Mouse (Mus musculus): Measurements from ENCODE around the gene Olfr1156.

Gene Olfr1156

GRCm38 (mm10) chr2:87953000-87953399, at the start of gene Olfr1156:
Gene Olfr1156 (minus strand): TSS chr2:87953100.
- DNase-seq (ENCODE audit: low read depth, low spot score): no peak

DNA sequence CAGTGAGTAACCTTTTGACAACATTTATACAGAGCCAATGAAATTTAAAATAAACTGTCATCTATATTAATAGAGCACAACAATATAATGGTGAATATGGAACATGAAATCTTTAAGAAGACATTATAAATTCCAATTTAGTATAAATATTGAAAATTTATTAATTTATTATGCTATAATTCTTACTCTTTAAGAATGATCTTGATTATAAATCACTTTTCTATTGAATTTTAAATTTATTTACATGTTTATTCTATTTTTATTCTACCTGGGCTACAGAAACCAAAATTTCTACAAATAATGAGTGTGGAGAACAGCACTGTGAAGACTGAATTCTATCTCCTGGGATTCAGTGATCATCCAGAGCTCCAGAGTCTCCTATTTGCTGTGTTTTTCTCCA, 36.9 kb upstream of the Olfr1156 start, which contains the start of gene Olfr1158:
Gene Olfr1158, plus strand, starts transcription at position 301 of the 400 bp plus-strand sequence.
- DNase-seq (ENCODE audit: low read depth, low spot score): no peak

- DNase-seq (ENCODE audit: low read depth, low spot score): no peak
These were observed 21.7 kb upstream of the Olfr1156 start, which contains the start of gene Olfr74 for GRCm38 (mm10) chr2:87974563-87974962. Gene Olfr74 (minus strand): TSS chr2:87974663.

DNA sequence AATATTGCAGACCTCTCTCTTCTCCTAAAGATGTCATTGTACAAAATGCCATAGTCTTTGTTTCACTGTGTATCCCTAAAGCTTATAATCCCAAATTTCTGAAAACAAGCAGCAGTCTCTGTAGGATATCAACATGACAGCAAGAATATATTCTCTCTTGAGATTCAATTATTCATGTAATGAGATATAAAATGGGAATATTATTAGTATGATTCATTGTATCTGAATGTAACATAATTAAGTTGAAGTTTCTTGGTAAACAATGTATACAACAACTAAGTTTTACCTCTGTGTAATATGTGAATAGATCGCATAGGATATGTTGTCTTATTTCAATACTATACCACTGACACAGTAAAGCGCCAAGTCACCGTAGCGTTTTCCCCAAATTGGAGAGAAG, 15.3 kb upstream of the Olfr1156 start, which contains the start of gene Olfr1157:
Gene Olfr1157, minus strand, starts transcription at position 101 of the 400 bp plus-strand sequence.
- no peak for DNase-seq (ENCODE audit: low read depth, low spot score)

DNA sequence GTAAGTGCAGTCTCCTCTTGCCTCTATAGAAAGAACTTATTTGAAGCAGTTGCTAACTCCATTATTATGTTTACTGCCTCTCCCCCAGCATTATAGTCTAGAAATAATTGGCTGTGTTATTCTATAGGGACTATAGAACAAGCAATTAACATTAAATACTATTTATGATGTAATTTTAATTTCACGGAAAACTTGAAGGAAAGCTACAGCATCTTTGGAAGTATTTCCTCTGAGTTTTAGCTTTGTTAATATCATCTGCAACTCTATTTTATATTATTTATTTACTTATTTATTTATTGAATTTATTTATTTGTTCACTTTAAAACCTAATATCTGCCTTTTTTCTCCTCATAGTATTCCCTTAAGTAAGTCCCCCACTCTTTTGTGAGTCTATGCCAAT, 7.9 kb downstream of the Olfr1156 start, which contains the start of gene Olfr1155:
Gene Olfr1155, minus strand, starts transcription at position 101 of the 400 bp plus-strand sequence.
- DNase-seq (ENCODE audit: low read depth, low spot score): no peak

DNA sequence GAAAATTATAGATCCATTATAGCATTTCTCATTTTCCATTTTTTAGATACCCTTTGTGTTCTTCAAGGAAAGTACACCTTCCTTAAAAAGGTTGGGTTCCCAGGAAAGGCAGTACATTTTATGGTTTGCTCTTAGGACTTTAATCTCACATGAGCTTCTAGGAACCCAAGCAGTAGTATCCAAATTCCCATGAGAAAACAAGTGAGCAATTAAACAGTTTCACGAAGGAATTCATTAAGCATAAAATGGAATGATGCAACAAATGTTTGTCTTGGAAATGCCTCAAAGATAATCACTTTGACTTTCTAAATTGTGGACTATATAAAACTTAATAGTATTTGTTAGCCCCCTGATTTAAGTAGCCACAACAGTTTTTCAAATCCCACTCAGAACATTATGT, 47.8 kb downstream of the Olfr1156 start, which contains the start of gene Olfr1154:
Gene Olfr1154, minus strand, starts transcription at position 101 of the 400 bp plus-strand sequence.
- no peak for DNase-seq (ENCODE audit: low read depth, low spot score)

Measured in retina, adult 2 months (tissue).